Mouse (Mus musculus) CH12.LX (cell line): Measurements from ENCODE around the gene Cilp. TPM values are rescaled to one million over a fixed set of nuclear protein-coding genes. Genes with fewer than 3 reads are reported as not detected.

Source experiments
- DNase-seq: peaks from one replicate; pipeline ENCODE4 v3.0.0-alpha.2; 2013; ENCODE audit errors: extremely low read depth
- H3K27ac ChIP-seq: 2 replicates; pipeline ENCODE4 v1.5.1; 2012; ENCODE audit warnings: low read depth, mild to moderate bottlenecking, control low read depth, moderate library complexity; ENCODE audit not compliant: insufficient read depth
- H3K27me3 ChIP-seq: replicated peaks from 2 replicates; pipeline ENCODE3; 2012; ENCODE audit warnings: inconsistent platforms
- H3K36me3 ChIP-seq, 2 experiments: replicated peaks in 1 of 2; 2 replicates each; pipeline versions ENCODE3 to v1.6.1; 2012; ENCODE audit warnings: inconsistent platforms in 1 of 2, low read length in 1 of 2, mild to moderate bottlenecking in 1 of 2, mixed read lengths in 1 of 2, moderate library complexity in 1 of 2; ENCODE audit not compliant: control insufficient read depth in 1 of 2, insufficient read depth in 1 of 2
- H3K4me1 ChIP-seq, 2 experiments: 2 replicates each; pipeline ENCODE4 v1.6.1; 2012; ENCODE audit warnings: inconsistent platforms in 1 of 2, moderate library complexity in 1 of 2; ENCODE audit not compliant: insufficient read depth in 2 of 2, control insufficient read depth in 1 of 2
- H3K4me2 ChIP-seq: 2 replicates; pipeline ENCODE4 v1.6.1; 2012; ENCODE audit warnings: low read depth, mild to moderate bottlenecking, control low read depth; ENCODE audit not compliant: poor library complexity, insufficient read depth, severe bottlenecking
- H3K4me3 ChIP-seq, 3 experiments: fragments of 150-350 bp in 1 of 3; sonication (generic) in 1 of 3; replicated peaks in 1 of 3; 2 replicates each; pipeline versions ENCODE3 to v1.5.1; 2011 to 2012; ENCODE audit warnings: low read depth in 2 of 3, low read length in 2 of 3, mild to moderate bottlenecking in 2 of 3, moderate library complexity in 2 of 3, control low read depth in 1 of 3, improper control_type of control experiment in 1 of 3, inconsistent platforms in 1 of 3, mixed read lengths in 1 of 3; ENCODE audit not compliant: poor library complexity in 1 of 3
- H3K79me2 ChIP-seq: replicated peaks from 2 replicates; pipeline ENCODE4 v1.6.1; 2012; ENCODE audit warnings: mild to moderate bottlenecking, moderate library complexity; ENCODE audit not compliant: control insufficient read depth, poor library complexity, insufficient read depth, severe bottlenecking; ENCODE audit errors: extremely low read depth
- H3K9ac ChIP-seq: 2 replicates; pipeline ENCODE4 v1.6.1; 2012; ENCODE audit warnings: low read depth, mild to moderate bottlenecking, control low read depth, moderate library complexity; ENCODE audit not compliant: insufficient read depth
- H3K9me3 ChIP-seq: replicated peaks from 2 replicates; pipeline ENCODE3; 2012; ENCODE audit warnings: low read length, inconsistent platforms, mixed read lengths
- BHLHE40 ChIP-seq: IDR thresholded peaks from 2 replicates; pipeline ENCODE4 v1.6.1; 2011; ENCODE audit warnings: mild to moderate bottlenecking, low read depth, low read length, improper control_type of control experiment
- CHD1 ChIP-seq: IDR thresholded peaks from 2 replicates; pipeline ENCODE4 v1.6.1; 2012; ENCODE audit warnings: low read depth, low read length, improper control_type of control experiment, inconsistent platforms
- CHD2 ChIP-seq: IDR thresholded peaks from 2 replicates; pipeline ENCODE4 v1.6.1; 2011; ENCODE audit warnings: low read length, improper control_type of control experiment
- CTCF ChIP-seq, 2 experiments: IDR thresholded peaks in 1 of 2; conservative IDR thresholded peaks in 1 of 2; 2 replicates each; pipeline ENCODE4 v1.5.1; 2011 to 2012; ENCODE audit warnings: low read depth in 2 of 2, low read length in 2 of 2, improper control_type of control experiment in 1 of 2, inconsistent platforms in 1 of 2, mild to moderate bottlenecking in 1 of 2, moderate library complexity in 1 of 2
- E2F4 ChIP-seq: IDR thresholded peaks from 2 replicates; pipeline ENCODE4 v1.6.1; 2011; ENCODE audit warnings: low read depth, low read length, improper control_type of control experiment; ENCODE audit not compliant: insufficient replicate concordance
- ETS1 ChIP-seq: conservative IDR thresholded peaks from 2 replicates; pipeline ENCODE4 v1.6.1; 2012; ENCODE audit warnings: low read depth, mild to moderate bottlenecking, inconsistent platforms, low read length, improper control_type of control experiment, moderate library complexity
- GABPA ChIP-seq: IDR thresholded peaks from 2 replicates; pipeline ENCODE4 v1.6.1; 2012; ENCODE audit warnings: low read depth, low read length, improper control_type of control experiment, inconsistent platforms; ENCODE audit not compliant: insufficient replicate concordance
- IRF4 ChIP-seq: IDR thresholded peaks from 2 replicates; pipeline ENCODE4 v1.6.1; 2014; ENCODE audit warnings: low read depth, mild to moderate bottlenecking, inconsistent platforms, low read length, improper control_type of control experiment
- JUN ChIP-seq: IDR thresholded peaks from 2 replicates; pipeline ENCODE4 v1.6.1; 2011; ENCODE audit warnings: low read depth, mild to moderate bottlenecking, low read length, improper control_type of control experiment, moderate library complexity; ENCODE audit not compliant: insufficient read depth
- JUND ChIP-seq: conservative IDR thresholded peaks from 2 replicates; pipeline ENCODE4 v1.6.1; 2011; ENCODE audit warnings: low read depth, low read length, improper control_type of control experiment
- KAT2A ChIP-seq: IDR thresholded peaks from 2 replicates; pipeline ENCODE4 v1.6.1; 2012; ENCODE audit warnings: low read length, improper control_type of control experiment, inconsistent platforms; ENCODE audit not compliant: insufficient replicate concordance
- MAFK ChIP-seq: IDR thresholded peaks from 2 replicates; pipeline ENCODE4 v1.6.1; 2011; ENCODE audit warnings: low read length, improper control_type of control experiment; ENCODE audit not compliant: insufficient replicate concordance
- MEF2A ChIP-seq: IDR thresholded peaks from 2 replicates; pipeline ENCODE4 v1.6.1; 2014; ENCODE audit warnings: low read depth, mild to moderate bottlenecking, inconsistent platforms, low read length, improper control_type of control experiment, borderline replicate concordance
- MXI1 ChIP-seq: IDR thresholded peaks from 2 replicates; pipeline ENCODE4 v1.6.1; 2011; ENCODE audit warnings: mild to moderate bottlenecking, low read depth, low read length, improper control_type of control experiment
- PAX5 ChIP-seq: IDR thresholded peaks from 2 replicates; pipeline ENCODE4 v1.6.1; 2012; ENCODE audit warnings: low read length, inconsistent platforms, mixed read lengths
- POLR2AphosphoS2 ChIP-seq: IDR thresholded peaks from 2 replicates; pipeline ENCODE4 v1.6.1; 2011; ENCODE audit warnings: low read depth, low read length, improper control_type of control experiment
- SMC3 ChIP-seq: IDR thresholded peaks from 2 replicates; pipeline ENCODE4 v1.6.1; 2011; ENCODE audit warnings: low read depth, low read length, improper control_type of control experiment
- TBP ChIP-seq: conservative IDR thresholded peaks from 2 replicates; pipeline ENCODE4 v1.6.1; 2011; ENCODE audit warnings: low read depth, low read length, improper control_type of control experiment
- TCF12 ChIP-seq: IDR thresholded peaks from 2 replicates; pipeline ENCODE4 v1.6.1; 2014; ENCODE audit warnings: low read depth, mild to moderate bottlenecking, inconsistent platforms, low read length, improper control_type of control experiment
- ZNF384 ChIP-seq: IDR thresholded peaks from 2 replicates; pipeline ENCODE4 v1.6.1; 2012; ENCODE audit warnings: low read depth, low read length, improper control_type of control experiment, inconsistent platforms
- dilution Hi-C: fragments of 300-500 bp; cut with MboI; formaldehyde crosslinking; loops from 2 replicates; pipeline ENCODE4 v1.14.3; 2020; ENCODE audit warnings: low sequenced_read_pairs; ENCODE audit not compliant: extremely low pct_unique_long_range_greater_than_20kb, extremely low pct_ligation_motif_present
- in situ Hi-C: fragments of 300-500 bp; cut with MboI; formaldehyde crosslinking; loops from 3 replicates; pipeline ENCODE4 v1.14.3; 2019; ENCODE audit warnings: low sequenced_read_pairs, low pct_ligation_motif_present, low pct_unique_long_range_greater_than_20kb, mixed read lengths
- polyA plus RNA-seq: library from polyadenylated mRNA; unstranded; fragments of >175 nt; gene quantifications from 2 replicates; pipeline ENCODE4 v1.2.1, GENCODE M21; 2012; ENCODE audit warnings: low read depth; ENCODE audit not compliant: insufficient read length
- total RNA-seq, 2 experiments: library from RNA; depleted of rRNA; stranded (reverse); fragments of 300-350 nt in 1 of 2; fragments of >200 nt in 1 of 2; gene quantifications; 2 replicates each; pipeline ENCODE4 v1.2.3; 2012 to 2014

The Cilp gene
- total and polyA plus RNA-seq, 3 experiments, result not detected

GRCm38 (mm10) chr9:65230250-65230649 lies 34.7 kb upstream of the Cilp start:
- no peak overlapping the region for H3K9ac ChIP-seq
- TF ChIP-seq CTCF (conservative IDR thresholded peaks at IDR 0.05 in 1 of 2, IDR thresholded peaks at IDR 0.05 in 1 of 2; ENCODE audit: low read depth in 2 of 2, low read length in 2 of 2) (peak; percentile 13 to 45; a peak in 2 of 4 replicates), JUND (no peak)
- in situ Hi-C loops (no loop called here), dilution Hi-C loops (no loop called here)
- H3K27ac ChIP-seq, result no peak overlapping the region
- no peak overlapping the region for H3K4me3 ChIP-seq
- no peaks in the 10 kb centered on the region for H3K27me3 ChIP-seq
- H3K79me2 ChIP-seq, result no peaks in the 10 kb centered on the region
- DNase-seq, result no peak
- H3K4me1 ChIP-seq, result peaks cover 6 to 13% of the 10 kb centered on the region in 2 experiments
- peaks cover 2 to 3% of the 10 kb centered on the region in 2 experiments for H3K36me3 ChIP-seq
- H3K4me2 ChIP-seq, result no peak overlapping the region
- H3K9me3 ChIP-seq, result no peaks in the 10 kb centered on the region

- Histone ChIP-seq H3K4me2 (no peak overlapping the region), H3K4me3 (no peak overlapping the region), H3K27ac (no peak overlapping the region), H3K9me3 (no peaks in the 10 kb centered on the region), H3K36me3 (peaks cover 2 to 3% of the 10 kb centered on the region in 2 experiments), H3K79me2 (no peaks in the 10 kb centered on the region), H3K4me1 (peaks cover 6 to 13% of the 10 kb centered on the region in 2 experiments), H3K27me3 (no peaks in the 10 kb centered on the region), H3K9ac (no peak overlapping the region)
- DNase-seq, result no peak
- dilution Hi-C loops (no loop called here), in situ Hi-C loops (no loop called here)
- no peak for TF ChIP-seq TBP
- TF ChIP-seq KAT2A, result no peak
- no peak for TF ChIP-seq JUND
- TF ChIP-seq PAX5, result no peak
Measured at GRCm38 (mm10) chr9:65231284-65231683, 33.7 kb upstream of the Cilp start.

- dilution Hi-C loops, result no loop called here
- no peaks in the 10 kb centered on the region for H3K27me3 ChIP-seq
- H3K4me3 ChIP-seq, result no peak overlapping the region
- H3K4me1 ChIP-seq, result peaks cover 6 to 13% of the 10 kb centered on the region in 2 experiments
- no peaks in the 10 kb centered on the region for H3K9me3 ChIP-seq
- peaks cover 3 to 4% of the 10 kb centered on the region in 2 experiments for H3K36me3 ChIP-seq
- H3K27ac ChIP-seq, result no peak overlapping the region
- H3K79me2 ChIP-seq, result no peaks in the 10 kb centered on the region
- in situ Hi-C loops, result no loop called here
- no peak overlapping the region for H3K9ac ChIP-seq
- no peak overlapping the region for H3K4me2 ChIP-seq
- no peak for TF ChIP-seq MXI1
- no peak for TF ChIP-seq CTCF (conservative IDR thresholded peaks at IDR 0.05 in 1 of 2, IDR thresholded peaks at IDR 0.05 in 1 of 2; ENCODE audit: low read depth in 2 of 2, low read length in 2 of 2)
- no peak for TF ChIP-seq E2F4
- TF ChIP-seq MAFK, result no peak
- TF ChIP-seq KAT2A, result no peak
- TF ChIP-seq CHD1, result no peak
- no peak for TF ChIP-seq TCF12
- no peak for TF ChIP-seq ETS1
- no peak for TF ChIP-seq PAX5
- no peak for TF ChIP-seq MEF2A
- no peak for TF ChIP-seq POLR2AphosphoS2
- TF ChIP-seq BHLHE40, result no peak
- TF ChIP-seq GABPA, result no peak
- no peak for TF ChIP-seq JUN
- TF ChIP-seq SMC3, result no peak
- TF ChIP-seq JUND, result no peak
- no peak for TF ChIP-seq CHD2
- no peak for TF ChIP-seq IRF4
- TF ChIP-seq ZNF384, result no peak
- no peak for DNase-seq
Measured at GRCm38 (mm10) chr9:65233243-65233985, 31.6 kb upstream of the Cilp start.
